Mouse (Mus musculus) testis, adult 2 months (tissue): ENCODE data around the gene Ptpdc1.

Source experiments
- CTCF ChIP-seq: fragments of 200-500 bp; IDR thresholded peaks from 2 replicates; pipeline ENCODE4 v1.5.1; 2012; ENCODE audit warnings: low read depth, mild to moderate bottlenecking, inconsistent platforms, low read length, moderate library complexity; ENCODE audit not compliant: control insufficient read depth, insufficient read depth, insufficient replicate concordance
- POLR2A ChIP-seq: fragments of 200-500 bp; IDR thresholded peaks from 2 replicates; pipeline ENCODE4 v1.6.1; 2012; ENCODE audit warnings: low read depth, mild to moderate bottlenecking, inconsistent platforms, low read length, moderate library complexity; ENCODE audit not compliant: control insufficient read depth

DNA sequence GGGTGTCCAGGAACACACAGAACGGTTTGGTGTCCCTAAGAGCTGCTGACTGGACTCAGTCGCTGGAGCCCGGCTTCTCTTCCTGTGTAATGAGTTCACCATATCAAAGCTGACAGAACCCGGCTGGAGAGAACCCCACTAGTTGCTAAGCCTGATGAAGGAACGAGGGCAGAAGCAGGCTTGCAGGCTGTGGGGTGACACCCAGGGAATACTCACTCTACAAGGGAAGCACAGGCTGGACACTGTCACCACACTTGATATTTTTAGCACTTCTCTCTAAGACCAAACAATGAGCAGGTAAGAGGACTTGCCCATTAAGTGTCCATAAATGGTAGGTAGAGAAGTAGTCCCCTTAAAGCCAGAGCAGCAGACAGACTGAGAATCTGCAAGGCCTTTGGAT, 20.9 kb downstream of the Ptpdc1 start:
- TF ChIP-seq POLR2A, result no peak
- no peak for TF ChIP-seq CTCF
